Mouse (Mus musculus) lung, embryonic 14.5 days (tissue): ENCODE data around the gene Crygd. TPM values are rescaled to one million over a fixed set of nuclear protein-coding genes. Genes with fewer than 3 reads are reported as not detected.
"Not testable (repeated sequence)": the region's sequence is repeated elsewhere in the genome, so short reads cannot be mapped to it uniquely, and the experiment has no call there.

Source experiments
- ATAC-seq: fragments of 200-750 bp; cut with Nextera tagmentation; 2 replicates; pipeline ENCODE4 v1.8.0; 2017; ENCODE audit warnings: mild to moderate bottlenecking, moderate TSS enrichment, moderate library complexity; ENCODE audit not compliant: insufficient read depth
- DNase-seq: peaks from one replicate; pipeline ENCODE4 v3.0.0-alpha.2; 2015
- H3K27ac ChIP-seq: fragments of 300-500 bp; sonication (generic); 2 replicates; pipeline ENCODE4 v1.5.1; 2014; ENCODE audit warnings: low read depth, mild to moderate bottlenecking, moderate library complexity
- H3K27me3 ChIP-seq: fragments of 300-500 bp; sonication (generic); 2 replicates; pipeline ENCODE4 v1.6.1; 2014; ENCODE audit warnings: low read length, control low read depth; ENCODE audit not compliant: insufficient read depth
- H3K36me3 ChIP-seq: fragments of 300-500 bp; sonication (generic); 2 replicates; pipeline ENCODE4 v1.6.1; 2014; ENCODE audit warnings: control low read depth; ENCODE audit not compliant: insufficient read depth
- H3K4me1 ChIP-seq: fragments of 300-500 bp; sonication (generic); 2 replicates; pipeline ENCODE4 v1.6.1; 2014; ENCODE audit warnings: antibody characterized with exemption, control low read depth; ENCODE audit not compliant: insufficient read depth
- H3K4me2 ChIP-seq: fragments of 300-500 bp; sonication (generic); 2 replicates; pipeline ENCODE4 v1.6.1; 2014; ENCODE audit warnings: mild to moderate bottlenecking
- H3K4me3 ChIP-seq: fragments of 300-500 bp; sonication (generic); 2 replicates; pipeline ENCODE4 v1.5.1; 2014; ENCODE audit warnings: low read depth, low read length
- H3K9ac ChIP-seq: fragments of 300-500 bp; sonication (generic); 2 replicates; pipeline ENCODE4 v1.6.1; 2014
- H3K9me3 ChIP-seq: fragments of 300-500 bp; sonication (generic); 2 replicates; pipeline ENCODE4 v1.6.1; 2016; ENCODE audit warnings: low read depth, low read length, control low read depth
- CTCF ChIP-seq: IDR thresholded peaks from 2 replicates; pipeline ENCODE4 v1.5.1; 2016; ENCODE audit warnings: antibody characterized with exemption, low read depth
- WGBS: fragments of 180-500 bp; shearing (Covaris S2); extraction: QIAGEN DNeasy Blood & Tissue Kit; methylation state at CpG from one replicate; pipeline ENCODE4 v1.1.7; 2014; 5-methylcytosine and 5-hydroxymethylcytosine counted together
- polyA plus RNA-seq: library from polyadenylated mRNA; unstranded; fragments of >200 nt; fragmentation: Nextera tagmentation; extraction: Ambion mirVana; gene quantifications from 2 replicates; pipeline ENCODE4 v1.2.1, GENCODE M21; 2014

Crygd gene
- polyA plus RNA-seq, 1 experiment from 2014 or later: not detected

DNA sequence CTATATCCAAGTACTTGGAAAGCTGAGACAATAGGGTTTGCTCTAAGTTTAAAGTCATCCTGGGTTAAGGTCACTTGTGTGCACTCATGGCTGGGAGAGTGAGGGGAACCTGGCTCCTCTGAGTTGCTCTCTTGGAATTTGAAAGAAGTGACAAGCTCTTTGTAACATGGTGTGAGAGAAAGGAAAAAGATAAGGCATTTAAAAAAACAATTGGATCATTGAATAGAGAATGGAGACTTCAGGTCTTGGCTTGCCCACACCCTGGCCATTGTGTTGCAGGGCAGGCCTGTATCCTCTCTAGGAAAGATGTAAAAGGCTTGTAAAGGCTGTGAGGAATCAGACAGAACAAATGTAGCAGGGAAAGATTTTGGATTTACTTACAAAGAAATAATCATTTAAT lies 4.6 kb upstream of the Crygd start:
- TF ChIP-seq CTCF: no peak
- no peak overlapping the region for H3K9ac ChIP-seq
- ATAC-seq (no peak), DNase-seq (no peak)
- no peaks in the 10 kb centered on the region for H3K27me3 ChIP-seq
- no peak overlapping the region for H3K4me2 ChIP-seq
- H3K4me1 ChIP-seq: no peaks in the 10 kb centered on the region
- H3K4me3 ChIP-seq: no peak overlapping the region
- H3K27ac ChIP-seq: no peak overlapping the region
- no peaks in the 10 kb centered on the region for H3K36me3 ChIP-seq
- H3K9me3 ChIP-seq: no peaks in the 10 kb centered on the region

DNA sequence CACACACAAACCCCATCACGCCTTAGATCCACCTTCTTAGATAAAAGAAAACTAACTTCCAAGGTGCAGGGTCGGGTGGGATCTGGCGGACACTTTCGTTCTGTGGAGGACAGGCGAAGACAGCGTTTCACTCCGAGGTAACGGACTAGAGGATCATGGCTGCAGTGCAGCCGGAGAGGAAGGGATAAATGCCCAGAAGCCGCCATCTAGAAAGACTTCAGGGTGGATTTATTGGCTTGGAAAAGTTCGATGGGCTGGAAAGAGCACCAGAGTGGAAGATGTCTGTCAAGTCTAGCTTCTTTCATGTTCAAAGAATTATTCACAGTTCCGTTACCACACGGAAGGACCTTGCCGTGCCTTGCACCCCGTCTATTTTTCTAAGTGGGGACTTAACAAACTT lies 949 bp upstream of the Crygd start:
- TF ChIP-seq CTCF: no peak
- H3K27ac ChIP-seq: no peak overlapping the region
- DNase-seq (no peak), ATAC-seq (no peak)
- no peak overlapping the region for H3K4me3 ChIP-seq
- H3K4me2 ChIP-seq: no peak overlapping the region
- H3K4me1 ChIP-seq: no peaks in the 10 kb centered on the region
- WGBS: 80% methylated on average over 15 of the region's 15 CpGs
- no peaks in the 10 kb centered on the region for H3K9me3 ChIP-seq
- no peaks in the 10 kb centered on the region for H3K27me3 ChIP-seq
- no peaks in the 10 kb centered on the region for H3K36me3 ChIP-seq
- H3K9ac ChIP-seq: no peak overlapping the region

DNA sequence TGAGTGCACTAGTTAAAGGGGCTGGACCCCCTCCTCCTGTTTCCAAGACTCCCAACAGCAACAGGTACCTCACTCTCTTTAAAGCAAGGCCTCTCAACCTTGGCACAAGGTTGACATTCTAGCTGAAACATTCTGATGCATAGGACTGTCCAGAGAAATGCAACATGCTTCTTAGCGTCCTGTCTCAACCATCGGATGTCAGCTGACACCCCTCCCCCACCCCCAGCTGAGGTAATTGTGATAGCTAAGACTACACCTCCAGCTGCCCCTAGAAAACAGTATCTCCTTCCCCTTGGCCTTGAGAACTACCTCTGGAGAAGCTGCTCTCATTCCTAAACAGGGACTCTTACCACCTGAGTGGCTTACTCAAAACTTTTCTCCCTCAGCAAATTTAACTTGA lies 11.1 kb downstream of the Crygd start:
- H3K36me3 ChIP-seq: no peaks in the 10 kb centered on the region
- DNase-seq (no peak), ATAC-seq (no peak)
- no peak overlapping the region for H3K27ac ChIP-seq
- H3K4me3 ChIP-seq: no peak overlapping the region
- no peaks in the 10 kb centered on the region for H3K4me1 ChIP-seq
- H3K9me3 ChIP-seq: no peaks in the 10 kb centered on the region
- H3K9ac ChIP-seq: no peak overlapping the region
- H3K4me2 ChIP-seq: no peak overlapping the region
- TF ChIP-seq CTCF: no peak
- H3K27me3 ChIP-seq: no peaks in the 10 kb centered on the region
- 28% methylated on average over 2 of the region's 2 CpGs for WGBS

DNA sequence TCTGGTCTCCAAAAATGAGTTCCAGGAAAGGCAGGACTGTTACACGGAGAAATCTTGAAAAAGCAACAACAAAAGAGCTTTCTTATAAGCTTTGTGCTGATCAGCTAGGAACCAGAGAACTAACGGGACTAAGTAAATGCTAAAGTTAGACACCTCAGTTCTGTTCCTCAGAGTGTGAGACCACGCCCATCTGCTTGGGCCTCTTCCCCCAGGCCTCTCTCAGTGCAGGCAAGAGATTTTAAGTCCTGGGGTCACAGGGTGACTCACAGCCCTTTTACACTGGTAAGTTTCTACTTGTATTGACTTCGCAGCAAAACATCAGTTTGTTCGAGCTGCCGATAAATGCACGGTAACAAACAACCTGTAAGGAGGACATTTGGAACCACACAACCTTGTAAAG lies 11.6 kb downstream of the Crygd start:
- ATAC-seq (no peak), DNase-seq (no peak)
- no peaks in the 10 kb centered on the region for H3K36me3 ChIP-seq
- H3K27ac ChIP-seq: no peak overlapping the region
- H3K9me3 ChIP-seq: no peaks in the 10 kb centered on the region
- no peak overlapping the region for H3K4me2 ChIP-seq
- H3K9ac ChIP-seq: no peak overlapping the region
- no peaks in the 10 kb centered on the region for H3K4me1 ChIP-seq
- 60% methylated on average over 7 of the region's 7 CpGs for WGBS
- H3K27me3 ChIP-seq: no peaks in the 10 kb centered on the region
- H3K4me3 ChIP-seq: no peak overlapping the region
- no peak for TF ChIP-seq CTCF

DNA sequence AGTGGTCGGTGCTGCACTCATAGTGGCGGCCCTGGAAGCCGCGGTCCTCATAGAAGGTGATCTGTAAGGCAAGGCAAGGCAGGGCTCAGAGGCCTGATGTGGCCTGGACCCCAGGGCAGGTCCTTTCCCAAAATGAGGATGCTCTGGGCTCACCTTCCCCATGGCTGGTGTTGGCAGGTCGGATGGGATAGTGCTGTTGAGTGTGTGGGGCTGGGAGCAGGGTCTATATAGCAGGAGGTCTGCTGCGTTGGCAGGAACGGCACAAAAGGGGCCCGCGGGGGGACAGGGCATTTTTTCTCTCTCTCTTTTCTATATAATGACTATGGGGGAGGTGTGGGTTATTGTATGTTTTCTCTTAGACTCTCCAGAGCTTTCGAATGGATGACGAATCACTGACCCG lies 12.3 kb downstream of the Crygd start, which contains the start of gene Cryge:
Gene Cryge, minus strand, starts transcription at position 198 of the 400 bp plus-strand sequence.
- ATAC-seq, H3K27me3 ChIP-seq, H3K36me3 ChIP-seq, H3K4me3 ChIP-seq, H3K4me1 ChIP-seq, H3K9me3 ChIP-seq, H3K4me2 ChIP-seq, H3K27ac ChIP-seq, H3K9ac ChIP-seq, DNase-seq: not testable (repeated sequence)
- WGBS: 57% methylated on average over 10 of the region's 12 CpGs

DNA sequence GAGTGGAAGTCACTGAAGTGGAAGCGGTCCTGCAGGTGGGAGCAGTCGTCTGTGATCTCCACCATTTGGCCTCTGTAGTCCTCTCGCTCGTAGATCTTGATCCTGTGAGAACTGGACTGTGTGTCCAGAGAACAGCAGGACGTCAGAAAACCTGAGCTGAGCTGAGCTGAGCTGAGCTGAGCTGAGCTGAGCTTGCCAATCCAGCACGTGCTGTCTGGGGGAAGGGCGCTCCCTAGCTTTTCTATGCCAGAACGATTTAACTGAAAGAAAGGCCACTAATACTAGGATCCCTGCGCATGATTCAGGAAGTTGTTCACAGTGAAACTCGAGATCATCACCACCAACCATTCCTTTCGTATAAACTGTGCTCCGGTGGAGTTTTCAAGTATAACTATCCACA lies 14.5 kb downstream of the Crygd start:
- no peak for ATAC-seq
- Histone ChIP-seq H3K27me3 (no peaks in the 10 kb centered on the region), H3K9me3 (no peaks in the 10 kb centered on the region), H3K9ac (no peak overlapping the region), H3K27ac (no peak overlapping the region), H3K4me3 (no peak overlapping the region), H3K36me3 (no peaks in the 10 kb centered on the region), H3K4me1 (no peaks in the 10 kb centered on the region), H3K4me2 (no peak overlapping the region)
- TF ChIP-seq CTCF: no peak
- 54% methylated on average over 12 of the region's 12 CpGs for WGBS
- no peak for DNase-seq

DNA sequence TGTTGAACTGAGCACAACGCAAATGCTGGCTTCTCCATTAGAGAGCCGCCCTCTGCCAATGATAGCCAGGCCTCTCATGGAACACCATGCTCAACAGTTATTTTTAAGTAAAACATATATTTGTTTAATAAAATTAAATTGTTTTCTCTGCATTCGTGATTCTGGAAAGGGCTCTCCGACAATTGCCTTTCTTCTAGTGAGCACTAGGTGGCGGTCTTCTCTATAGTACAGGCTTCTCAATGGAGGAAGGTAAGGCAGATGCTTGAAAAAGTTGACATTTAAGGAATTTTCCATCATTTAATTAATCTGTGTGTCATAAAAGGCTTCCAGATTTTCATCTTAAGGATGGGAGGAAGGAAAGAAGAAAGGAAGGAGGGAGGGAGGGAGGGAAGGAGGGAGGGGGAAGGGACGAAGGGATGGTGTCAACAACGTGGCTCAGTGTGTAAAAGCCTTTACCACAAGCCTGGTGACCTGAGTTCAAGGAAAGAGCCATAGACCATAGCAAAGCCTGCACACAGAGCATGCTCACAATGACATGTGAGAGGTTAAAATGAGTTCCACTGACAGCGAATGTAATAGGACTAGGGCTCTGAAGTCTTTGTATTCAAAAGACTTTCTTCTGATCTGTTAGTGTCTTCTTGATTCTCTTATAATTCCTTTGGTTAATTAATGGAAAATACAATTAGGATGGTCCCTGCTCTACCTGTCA lies 16.7 kb downstream of the Crygd start:
- no peaks in the 10 kb centered on the region for H3K9me3 ChIP-seq
- H3K4me1 ChIP-seq: no peaks in the 10 kb centered on the region
- WGBS: 36% methylated on average over 8 of the region's 8 CpGs
- no peaks in the 10 kb centered on the region for H3K27me3 ChIP-seq
- H3K36me3 ChIP-seq: no peaks in the 10 kb centered on the region
- peak; percentile 71 for TF ChIP-seq CTCF
- H3K9ac ChIP-seq: no peak overlapping the region
- H3K4me2 ChIP-seq: no peak overlapping the region
- peak; percentile 70 for DNase-seq
- no peak for ATAC-seq
- no peak overlapping the region for H3K4me3 ChIP-seq
- H3K27ac ChIP-seq: no peak overlapping the region
